Mouse (Mus musculus): ENCODE data around the gene Lrrc39.

Lrrc39 gene

DNA sequence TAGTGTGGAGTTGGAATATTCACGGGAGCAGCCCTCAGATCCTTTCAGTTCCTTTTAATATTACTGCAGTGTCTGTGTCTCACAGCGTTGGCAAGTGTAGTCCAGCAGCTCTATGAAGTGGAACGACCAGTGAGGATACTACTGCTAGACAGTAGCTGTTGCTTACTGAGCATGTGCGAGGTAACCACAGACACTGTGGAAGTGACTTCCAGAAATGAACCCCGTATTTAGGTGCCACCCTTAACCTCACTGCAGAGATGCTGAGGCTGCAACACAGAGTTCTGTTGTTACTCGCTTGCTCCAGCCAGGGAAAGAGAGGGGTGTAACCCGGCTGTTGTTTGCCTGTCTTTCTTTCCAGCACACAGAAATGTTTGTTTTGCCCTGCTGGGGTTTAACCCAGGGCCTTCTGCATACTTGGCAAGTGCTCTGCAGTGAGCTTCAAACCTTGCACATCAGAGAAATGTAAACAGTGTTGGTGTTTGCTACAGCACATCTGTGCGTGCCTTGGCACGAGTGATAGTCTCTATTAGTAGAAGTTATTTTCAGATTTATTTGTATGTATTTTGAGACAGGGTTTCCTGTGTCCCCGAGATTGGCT, 51.6 kb downstream of the Lrrc39 start, which contains the start of gene Trmt13:
Gene Trmt13 (minus strand): TSS at position 293 of the 598 bp plus-strand sequence.
- DNase-seq, result no peak

DNA sequence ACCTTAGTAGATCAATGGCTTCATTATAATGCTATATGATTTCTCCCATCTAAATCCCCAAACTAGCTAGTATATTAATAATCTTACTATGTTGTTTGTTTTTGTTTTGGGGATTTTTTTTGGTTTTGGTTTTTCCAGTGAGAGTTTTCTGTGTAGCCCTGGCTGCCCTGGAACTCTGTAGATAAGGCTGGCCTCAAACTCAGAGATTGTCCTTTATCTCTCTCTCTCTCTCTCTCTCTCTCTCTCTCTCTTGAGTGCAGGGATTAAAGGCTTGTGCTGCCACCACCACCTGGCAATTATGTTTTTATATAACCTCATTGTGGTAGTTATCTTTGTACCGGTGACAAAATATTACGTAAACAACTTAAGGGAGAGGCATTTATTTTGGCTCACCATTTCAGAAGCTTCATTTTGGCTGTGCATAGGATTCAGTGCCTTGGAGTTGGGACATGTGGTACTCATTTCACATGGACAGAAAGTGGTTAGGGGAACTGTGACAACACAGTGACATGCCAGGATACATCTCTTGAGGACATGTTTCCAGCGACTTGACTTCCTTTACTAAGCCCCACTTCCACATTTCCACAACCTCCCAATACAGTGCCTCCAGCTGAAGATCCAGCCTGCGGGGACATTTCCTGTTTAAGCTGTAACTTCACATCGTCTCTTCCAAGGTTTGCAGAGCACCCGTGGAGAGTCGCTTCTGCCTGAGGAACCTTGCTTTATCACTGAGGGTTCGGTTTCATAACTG, 52.7 kb downstream of the Lrrc39 start:
- DNase-seq, result no peak

DNA sequence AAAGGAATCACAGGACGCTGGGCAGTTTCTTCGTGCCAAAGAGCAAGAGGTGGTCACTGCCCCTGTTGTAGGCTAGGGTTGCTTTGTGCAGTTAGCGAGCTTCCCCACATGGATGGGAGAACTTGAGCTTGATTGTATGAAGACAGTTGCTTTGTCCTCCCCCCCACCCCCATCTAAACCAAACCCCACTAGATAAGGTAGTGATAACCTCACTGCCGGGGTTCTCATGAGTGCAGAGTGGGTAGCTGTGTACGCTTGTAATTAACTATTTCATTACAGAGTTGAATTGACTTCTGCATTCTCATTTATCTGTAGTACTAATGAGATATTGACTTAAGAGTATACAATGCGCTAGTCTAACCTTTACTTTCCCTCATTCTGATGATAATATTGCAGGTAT, 56.1 kb downstream of the Lrrc39 start:
- DNase-seq, result no peak

DNA sequence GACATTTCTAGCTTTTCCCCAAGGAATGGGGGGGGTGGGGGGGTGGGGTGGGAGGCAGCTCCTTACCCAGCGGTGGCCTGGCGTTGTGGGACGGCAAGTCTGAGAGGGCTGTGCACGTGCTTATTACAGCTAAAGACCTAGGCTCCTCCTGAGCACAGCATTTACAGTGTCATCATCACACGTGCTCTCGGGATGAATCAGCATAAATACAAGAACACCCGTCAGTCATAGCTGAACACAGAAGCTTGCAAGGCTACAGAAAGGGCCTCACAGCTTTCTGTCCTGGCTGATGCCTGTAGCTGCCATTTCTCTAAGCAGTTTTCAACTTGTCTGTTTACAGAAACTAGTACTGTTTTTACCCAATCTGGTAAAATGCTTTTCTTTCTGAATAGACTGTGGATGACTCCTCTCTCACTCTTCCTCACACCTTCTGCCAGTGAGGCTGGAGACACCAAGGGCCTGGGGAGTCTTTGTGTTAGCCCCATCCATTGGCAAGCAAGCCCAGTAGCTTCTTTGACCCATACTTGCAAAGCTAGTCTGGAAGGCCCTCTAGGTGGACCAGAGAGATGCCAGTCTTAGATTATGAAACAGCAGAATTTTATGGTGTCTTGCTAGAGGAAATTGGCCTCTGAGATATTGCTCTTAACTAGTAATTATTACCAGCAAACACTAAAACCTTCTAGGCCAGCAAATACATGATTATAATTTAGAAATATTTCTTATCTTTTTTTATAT, 58.0 kb downstream of the Lrrc39 start:
- no peak for DNase-seq

DNA sequence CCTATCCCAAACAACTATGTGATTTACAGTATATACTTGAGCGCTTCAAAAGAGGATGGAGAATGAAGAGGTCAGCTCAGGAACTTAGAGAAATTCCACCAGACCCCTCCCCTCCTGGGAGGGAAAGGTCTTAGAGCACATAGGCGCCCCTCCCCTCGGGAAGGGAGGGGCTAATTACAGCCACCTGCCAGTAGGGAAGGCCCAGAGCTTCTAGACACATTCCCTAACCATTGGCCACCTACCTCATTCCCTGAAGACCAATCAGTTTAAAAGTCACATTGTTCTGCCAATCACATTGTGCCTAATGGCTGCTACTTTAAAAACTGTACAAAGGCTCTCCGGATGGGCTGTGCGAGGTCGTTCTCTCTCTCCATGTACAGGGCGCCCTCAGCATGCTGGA, 59.9 kb downstream of the Lrrc39 start:
- DNase-seq, result no peak

DNA sequence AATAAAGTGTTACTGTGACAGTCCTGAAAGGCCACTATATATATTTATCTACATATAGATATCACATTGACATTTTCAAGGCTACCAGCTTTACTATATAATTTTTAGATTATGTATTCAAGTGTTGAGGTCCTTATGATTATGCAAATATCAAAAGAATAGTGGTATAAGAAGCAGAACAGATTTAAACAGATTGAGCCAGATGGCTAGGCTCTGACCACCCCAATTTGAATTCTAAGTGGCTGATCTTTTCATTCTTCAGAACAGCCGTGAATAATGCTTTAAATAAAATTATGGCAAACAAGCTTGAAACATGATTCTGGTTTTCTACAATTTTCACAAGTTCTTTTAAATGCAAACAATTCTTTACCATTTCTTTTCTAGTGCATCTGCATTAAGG, 68.7 kb downstream of the Lrrc39 start:
- DNase-seq, result no peak

Data from kidney, postnatal 36 days (tissue).